Mouse (Mus musculus): ENCODE data around the gene Olfr898.

Olfr898 gene

DNA sequence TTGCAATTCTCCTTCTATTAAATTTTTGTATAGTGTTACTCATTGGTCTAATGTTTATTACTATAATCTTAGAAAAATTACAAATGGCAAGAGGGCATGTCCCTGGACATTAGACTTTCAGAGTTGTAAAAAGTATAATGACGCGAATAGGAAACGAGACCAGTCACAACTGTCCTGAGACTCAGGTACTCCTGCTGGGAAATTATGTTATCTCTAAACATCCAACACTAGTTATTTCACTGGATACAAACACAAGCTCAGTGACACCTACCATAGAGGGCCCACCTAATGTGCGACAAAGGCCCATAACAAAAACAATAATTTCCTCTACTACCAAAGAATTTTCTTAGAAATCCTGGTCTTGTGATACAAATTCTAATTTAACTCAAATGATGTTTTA is at the start of gene Olfr898:
Olfr898 (plus strand) TSS at position 301 of the 400 bp plus-strand sequence.
- DNase-seq (ENCODE audit: low read depth, low spot score) = no peak

DNA sequence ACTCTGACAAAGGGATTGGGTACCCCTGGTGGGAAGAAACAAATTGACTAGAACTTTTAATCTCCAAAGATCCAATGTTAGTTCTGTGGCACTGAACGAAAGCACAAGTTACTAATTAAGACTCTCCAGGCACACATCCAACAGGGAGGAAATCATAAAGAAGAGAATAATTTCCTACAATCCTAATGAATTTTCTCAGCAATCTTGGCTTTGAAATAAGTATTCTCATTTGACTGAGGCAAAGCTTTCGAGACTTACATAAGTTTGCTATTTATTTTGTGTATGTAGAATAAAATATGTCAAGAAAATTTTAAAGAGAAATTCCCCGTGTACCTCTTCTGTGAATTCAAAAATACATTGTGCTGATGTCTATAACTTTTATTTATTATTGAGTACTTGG is 19.5 kb upstream of the Olfr898 start, which contains the start of gene Olfr25:
Olfr25 (plus strand) TSS at position 301 of the 400 bp plus-strand sequence.
- DNase-seq (ENCODE audit: low read depth, low spot score) = no peak

- DNase-seq (ENCODE audit: low read depth, low spot score) = no peak
Measured at GRCm38 (mm10) chr9:38366596-38366995, 18.4 kb downstream of the Olfr898 start, which contains the start of gene Olfr250. Gene Olfr250 (plus strand): TSS chr9:38366896.

DNA sequence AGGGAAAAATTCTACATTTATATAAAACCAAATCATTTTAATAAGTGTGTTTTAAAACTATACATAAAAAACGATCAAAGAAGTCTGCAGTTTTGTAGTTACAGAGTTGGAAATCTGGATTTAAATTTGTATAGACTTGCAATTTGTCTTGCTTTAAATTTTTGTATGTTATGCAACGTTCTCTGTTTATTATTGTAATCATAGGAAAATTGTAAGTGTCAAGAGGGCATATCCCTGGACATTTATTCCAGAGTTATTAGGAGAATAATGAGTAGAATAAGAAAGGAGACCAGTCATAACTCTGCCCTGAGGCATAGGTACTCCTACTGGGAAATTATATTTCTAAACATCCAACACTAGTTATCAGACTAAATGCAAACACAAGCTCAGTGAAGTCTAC is 28.6 kb downstream of the Olfr898 start, which contains the start of gene Olfr251:
Olfr251 (plus strand) TSS at position 301 of the 400 bp plus-strand sequence.
- DNase-seq (ENCODE audit: low read depth, low spot score) = no peak

GRCm38 (mm10) chr9:38401398-38401797 is 53.2 kb downstream of the Olfr898 start, which contains the start of gene Olfr147:
Gene Olfr147 (plus strand): TSS chr9:38401698.
- no peak for DNase-seq (ENCODE audit: low read depth, low spot score)
